8 mouse cellular contexts compared by ENCODE assay signal in genomic region chr10:41450780-41451522, GRCm38 (mm10). TPM values are rescaled to one million over a fixed set of nuclear protein-coding genes. Genes with fewer than 3 reads are reported as not detected.
A peak's percentile ranks its signal among the peaks of the same experiment; 100 is the strongest.
DNase-seq lines count a peak whose midpoint lies in the region; ATAC-seq and TF ChIP-seq lines count a peak whose summit lies in the region.

No protein-coding gene starts in this region.

- no peak for DNase-seq in left cerebral cortex, adult 2 months (ENCODE audit: extremely low spot score in 1 of 2, low spot score in 2 of 2)
- no peak for DNase-seq in left cerebral cortex, postnatal 25 days (ENCODE audit: low spot score in 2 of 2)
- DNase-seq in embryonic facial prominence, embryonic 10.5 days (ENCODE audit: low spot score): no peak
- no peak for DNase-seq in hindbrain, embryonic 14.5 days (ENCODE audit: low spot score)
- DNase-seq in adrenal gland, adult 2 months: no peak
- no peak for DNase-seq in frontal cortex, postnatal 36 days (ENCODE audit: low spot score in 2 of 2)
- DNase-seq in natural killer cell, adult 2 months (ENCODE audit: low spot score in 2 of 2): no peak

- H3K4me1 ChIP-seq in embryonic facial prominence, embryonic 10.5 days: peaks cover 26% of the 10 kb centered on the region
- peaks cover 18% of the 10 kb centered on the region for H3K4me1 ChIP-seq in hindbrain, embryonic 14.5 days (replicated peaks; ENCODE audit: control insufficient read depth, insufficient read depth, low read length)
- H3K4me1 ChIP-seq in midbrain, embryonic 16.5 days (ENCODE audit: control insufficient read depth, insufficient read depth, low read length): peaks cover 28% of the 10 kb centered on the region

- H3K4me3 ChIP-seq in left cerebral cortex, adult 2 months: peak overlapping the region; percentile 92
- peak overlapping the region; percentile 81 for H3K4me3 ChIP-seq in embryonic facial prominence, embryonic 10.5 days
- peak overlapping the region; percentile 72 for H3K4me3 ChIP-seq in hindbrain, embryonic 14.5 days (replicated peaks; ENCODE audit: low read length)
- H3K4me3 ChIP-seq in midbrain, embryonic 16.5 days (ENCODE audit: low read depth, low read length): peak overlapping the region; percentile 64

- H3K27ac ChIP-seq in left cerebral cortex, adult 2 months: peak overlapping the region; percentile 85; the same call in 1 of the 2 replicates
- H3K27ac ChIP-seq in embryonic facial prominence, embryonic 10.5 days (replicated peaks): peak overlapping the region; percentile 87
- peak overlapping the region; percentile 83; the same call in 1 of the 2 replicates for H3K27ac ChIP-seq in hindbrain, embryonic 14.5 days
- H3K27ac ChIP-seq in midbrain, embryonic 16.5 days (ENCODE audit: low read length): no peak overlapping the region; the same call in 1 of the 2 replicates

- TF ChIP-seq CTCF in left cerebral cortex, adult 2 months (IDR thresholded peaks at IDR 0.05): no peak

- H3K4me2 ChIP-seq in hindbrain, embryonic 14.5 days (replicated peaks): peak overlapping the region; percentile 54
- peak overlapping the region; percentile 63 for H3K4me2 ChIP-seq in midbrain, embryonic 16.5 days (ENCODE audit: low read length)

- peaks cover 42% of the 10 kb centered on the region for H3K36me3 ChIP-seq in embryonic facial prominence, embryonic 10.5 days (replicated peaks)
- peaks cover 20% of the 10 kb centered on the region for H3K36me3 ChIP-seq in hindbrain, embryonic 14.5 days (replicated peaks; ENCODE audit: control insufficient read depth, insufficient read depth)
- peaks cover 9% of the 10 kb centered on the region; the same call in 1 of the 2 replicates for H3K36me3 ChIP-seq in midbrain, embryonic 16.5 days (ENCODE audit: control insufficient read depth, insufficient read depth, low read length)

- H3K9me3 ChIP-seq in embryonic facial prominence, embryonic 10.5 days: no peaks in the 10 kb centered on the region
- no peaks in the 10 kb centered on the region for H3K9me3 ChIP-seq in hindbrain, embryonic 14.5 days (ENCODE audit: control insufficient read depth, low read length)
- no peaks in the 10 kb centered on the region for H3K9me3 ChIP-seq in midbrain, embryonic 16.5 days (replicated peaks; ENCODE audit: control insufficient read depth, low read length, poor library complexity, severe bottlenecking)

- peak overlapping the region; percentile 88 for H3K9ac ChIP-seq in hindbrain, embryonic 14.5 days
- H3K9ac ChIP-seq in midbrain, embryonic 16.5 days (ENCODE audit: low read depth, low read length): peak overlapping the region; percentile 79

- no peaks in the 10 kb centered on the region for H3K27me3 ChIP-seq in embryonic facial prominence, embryonic 10.5 days (replicated peaks; ENCODE audit: low read depth, poor library complexity, severe bottlenecking)
- no peaks in the 10 kb centered on the region for H3K27me3 ChIP-seq in hindbrain, embryonic 14.5 days (ENCODE audit: control insufficient read depth, insufficient read depth, low read length)
- no peaks in the 10 kb centered on the region for H3K27me3 ChIP-seq in midbrain, embryonic 16.5 days (ENCODE audit: control insufficient read depth, insufficient read depth, low read depth, low read length)

- intact Hi-C loops in left cerebral cortex, adult 2 months (cut with DNase I): no loop called here
- intact Hi-C loops in left cerebral cortex, postnatal 25 days (cut with DNase I): loop anchor here (10.0 kb wide), 1 partner anchor 54 kb away; no protein-coding TSS in a partner anchor

- ATAC-seq in hindbrain, embryonic 14.5 days (ENCODE audit: low FRiP score): no peak
- peak; percentile 12; the same call in 1 of the 2 replicates for ATAC-seq in midbrain, embryonic 16.5 days

- 57% methylated on average over 18 of the region's 18 CpGs for WGBS in embryonic facial prominence, embryonic 10.5 days
- 61% methylated on average over 18 of the region's 18 CpGs for whole genome bisulfite sequencing in hindbrain, embryonic 14.5 days
- 52% methylated on average over 18 of the region's 18 CpGs for WGBS in midbrain, embryonic 16.5 days

RNA-seq across cellular contexts. Expression of gene Zbtb24, which starts 0.8 kb away (rescaled TPM):
- 10 to 100 TPM; 19.6 to 21.2 TPM for total RNA-seq in left cerebral cortex, adult 2 months (2021)
- 10 to 100 TPM; 17.4 to 20.0 TPM for total RNA-seq in left cerebral cortex, postnatal 25 days (2021)
- 18.1 and 18.5 TPM in 2 replicates for polyA plus RNA-seq in embryonic facial prominence, embryonic 10.5 days (2016; fragmentation: Nextera tagmentation; extraction: Ambion mirVana)
- polyA plus RNA-seq in hindbrain, embryonic 14.5 days (2014; fragmentation: Nextera tagmentation; extraction: Ambion mirVana): 19.0 and 19.1 TPM in 2 replicates
- 19.3 and 20.0 TPM in 2 replicates for polyA plus RNA-seq in midbrain, embryonic 16.5 days (2015; fragmentation: Nextera tagmentation; extraction: Ambion mirVana)
- total RNA-seq in adrenal gland, adult 2 months (2021): 10 to 100 TPM; 15.3 to 21.0 TPM
- 13.5 and 15.5 TPM in 2 replicates for polyA plus RNA-seq in adrenal gland, adult 2 months (2012; rRNA removed)

RNA-seq across cellular contexts. Expression of gene Mical1, which starts 25.2 kb away (rescaled TPM):
- total RNA-seq in left cerebral cortex, adult 2 months (2021): 10 to 100 TPM; 22.6 to 26.0 TPM
- 10 to 100 TPM; 19.5 to 20.2 TPM for total RNA-seq in left cerebral cortex, postnatal 25 days (2021)
- polyA plus RNA-seq in embryonic facial prominence, embryonic 10.5 days (2016; fragmentation: Nextera tagmentation; extraction: Ambion mirVana): 44.5 and 48.0 TPM in 2 replicates
- 20.6 and 22.8 TPM in 2 replicates for polyA plus RNA-seq in hindbrain, embryonic 14.5 days (2014; fragmentation: Nextera tagmentation; extraction: Ambion mirVana)
- 23.2 and 24.6 TPM in 2 replicates for polyA plus RNA-seq in midbrain, embryonic 16.5 days (2015; fragmentation: Nextera tagmentation; extraction: Ambion mirVana)
- total RNA-seq in adrenal gland, adult 2 months (2021): 10 to 100 TPM in 1 of 2 experiments, 1 to 10 TPM in 1; 6.2 to 11.1 TPM
- 10.4 and 13.3 TPM in 2 replicates for polyA plus RNA-seq in adrenal gland, adult 2 months (2012; rRNA removed)

RNA-seq across cellular contexts. Expression of gene Smpd2, which starts 39.2 kb away (rescaled TPM):
- total RNA-seq in left cerebral cortex, adult 2 months (2021): 10 to 100 TPM; 16.8 to 21.3 TPM
- total RNA-seq in left cerebral cortex, postnatal 25 days (2021): 10 to 100 TPM; 17.6 to 18.5 TPM
- 61.2 and 65.7 TPM in 2 replicates for polyA plus RNA-seq in embryonic facial prominence, embryonic 10.5 days (2016; fragmentation: Nextera tagmentation; extraction: Ambion mirVana)
- 36.3 and 37.9 TPM in 2 replicates for polyA plus RNA-seq in hindbrain, embryonic 14.5 days (2014; fragmentation: Nextera tagmentation; extraction: Ambion mirVana)
- polyA plus RNA-seq in midbrain, embryonic 16.5 days (2015; fragmentation: Nextera tagmentation; extraction: Ambion mirVana): 36.5 and 44.1 TPM in 2 replicates
- 10 to 100 TPM; 20.2 to 29.4 TPM for total RNA-seq in adrenal gland, adult 2 months (2021)
- 49.1 and 66.3 TPM in 2 replicates for polyA plus RNA-seq in adrenal gland, adult 2 months (2012; rRNA removed)

RNA-seq across cellular contexts. Expression of gene Ppil6, which starts 39.3 kb away (rescaled TPM):
- total RNA-seq in left cerebral cortex, adult 2 months (2021): 1 to 10 TPM; 4.6 to 6.6 TPM
- total RNA-seq in left cerebral cortex, postnatal 25 days (2021): 1 to 10 TPM; 7.4 to 9.5 TPM
- 0.80 and 0.93 TPM in 2 replicates for polyA plus RNA-seq in embryonic facial prominence, embryonic 10.5 days (2016; fragmentation: Nextera tagmentation; extraction: Ambion mirVana)
- polyA plus RNA-seq in hindbrain, embryonic 14.5 days (2014; fragmentation: Nextera tagmentation; extraction: Ambion mirVana): 2.3 and 6.1 TPM in 2 replicates
- 4.0 and 4.1 TPM in 2 replicates for polyA plus RNA-seq in midbrain, embryonic 16.5 days (2015; fragmentation: Nextera tagmentation; extraction: Ambion mirVana)
- total RNA-seq in adrenal gland, adult 2 months (2021): under 1 TPM; 0.46 to 0.73 TPM
- polyA plus RNA-seq in adrenal gland, adult 2 months (2012; rRNA removed): 0.55 and 0.62 TPM in 2 replicates
